Mouse (Mus musculus): ENCODE measurements around the gene Nsl1.

GRCm38 (mm10) chr1:191045264-191045663 is 17.5 kb upstream of the Nsl1 start:
- TF ChIP-seq CTCF (IDR thresholded peaks at IDR 0.05; ENCODE audit: insufficient read depth, low read length): no peak
- TF ChIP-seq POLR2A (IDR thresholded peaks at IDR 0.05; ENCODE audit: borderline replicate concordance, extremely low read depth, low read depth, low read length): no peak
